Mouse (Mus musculus): ENCODE data around the gene Crcp. TPM values are rescaled to one million over a fixed set of nuclear protein-coding genes. Genes with fewer than 3 reads are reported as not detected.

The Crcp gene
- polyA plus RNA-seq, 1 experiment from 2014 or later: 30.8 TPM

DNA sequence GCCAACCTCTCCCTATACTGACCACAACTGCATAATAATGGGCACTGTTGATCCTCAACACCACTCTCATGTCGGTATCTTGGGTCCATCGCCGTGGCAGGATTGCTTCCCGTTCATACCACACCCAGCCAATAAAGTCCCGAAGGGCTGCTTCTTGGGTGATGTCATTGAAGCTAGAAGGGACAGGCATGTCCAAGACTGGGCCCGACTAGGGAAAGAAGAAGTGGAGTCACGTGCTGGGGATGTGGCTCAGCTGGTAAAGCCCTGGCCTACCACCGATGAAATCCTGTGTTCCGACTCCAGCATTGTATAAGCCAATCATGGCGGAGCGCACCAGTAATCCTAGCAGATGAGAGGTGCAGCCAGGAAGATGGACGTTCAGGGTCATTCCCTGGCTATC lies 28.4 kb upstream of the Crcp start:
- Histone ChIP-seq H3K9ac (ENCODE audit: low read depth, low read length) (no peak overlapping the region), H3K27ac (ENCODE audit: low read depth, low read length) (no peak overlapping the region), H3K4me1 (replicated peaks; ENCODE audit: control insufficient read depth, insufficient read depth, low read length) (peaks cover 13% of the 10 kb centered on the region), H3K27me3 (replicated peaks; ENCODE audit: control insufficient read depth, insufficient read depth, low read length) (no peaks in the 10 kb centered on the region), H3K36me3 (ENCODE audit: control insufficient read depth, insufficient read depth, low read length) (no peaks in the 10 kb centered on the region; the same call in 1 of the 2 replicates), H3K9me3 (ENCODE audit: control insufficient read depth, low read length) (peaks cover 7% of the 10 kb centered on the region; the same call in 1 of the 2 replicates), H3K4me2 (peak overlapping the region; percentile 85), H3K4me3 (ENCODE audit: low read depth, low read length) (no peak overlapping the region)
- DNase-seq (ENCODE audit: low spot score) (no peak), ATAC-seq (replicated peaks; ENCODE audit: low FRiP score) (no peak)
- whole genome bisulfite sequencing: 80% methylated on average over 12 of the region's 12 CpGs

DNA sequence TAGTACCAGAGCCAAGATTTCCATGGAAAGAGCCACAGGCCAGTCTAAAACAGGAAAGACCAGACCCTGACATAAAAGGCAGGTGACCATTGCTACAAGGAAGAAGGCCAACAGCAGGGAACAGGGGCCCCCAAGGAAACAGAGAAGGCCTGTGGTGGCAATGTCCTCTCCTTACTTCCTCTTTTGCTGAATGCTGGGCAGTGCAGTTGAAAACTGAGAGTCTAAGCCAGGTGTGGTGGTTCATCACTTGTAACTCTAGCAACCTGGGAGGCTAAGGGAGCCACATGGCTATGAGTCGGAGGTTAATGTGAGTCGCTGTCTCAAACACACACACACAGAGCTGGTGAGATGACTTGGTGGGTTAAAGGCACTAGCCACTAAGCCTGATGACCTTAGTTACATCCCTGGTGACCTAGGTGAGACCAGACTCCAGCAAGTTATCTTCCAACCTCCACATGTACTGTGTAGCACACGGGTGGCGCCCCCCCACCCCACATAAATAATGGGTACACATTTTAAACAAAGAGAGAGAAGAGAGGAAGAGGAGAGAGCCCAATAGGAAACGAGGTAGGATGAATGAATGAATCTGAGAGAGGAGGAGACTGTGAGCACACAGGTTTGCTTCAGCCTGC lies 27.6 kb upstream of the Crcp start:
- Histone ChIP-seq H3K9me3 (ENCODE audit: control insufficient read depth, low read length) (peaks cover 7% of the 10 kb centered on the region; the same call in 1 of the 2 replicates), H3K27ac (ENCODE audit: low read depth, low read length) (no peak overlapping the region), H3K36me3 (ENCODE audit: control insufficient read depth, insufficient read depth, low read length) (no peaks in the 10 kb centered on the region; the same call in 1 of the 2 replicates), H3K4me1 (replicated peaks; ENCODE audit: control insufficient read depth, insufficient read depth, low read length) (peaks cover 13% of the 10 kb centered on the region), H3K4me3 (ENCODE audit: low read depth, low read length) (peak overlapping the region; percentile 78), H3K4me2 (peak overlapping the region; percentile 85), H3K9ac (ENCODE audit: low read depth, low read length) (peak overlapping the region; percentile 89), H3K27me3 (replicated peaks; ENCODE audit: control insufficient read depth, insufficient read depth, low read length) (no peaks in the 10 kb centered on the region)
- WGBS: 28% methylated on average over 5 of the region's 5 CpGs
- no peak for DNase-seq (ENCODE audit: low spot score)
- no peak for ATAC-seq (replicated peaks; ENCODE audit: low FRiP score)

DNA sequence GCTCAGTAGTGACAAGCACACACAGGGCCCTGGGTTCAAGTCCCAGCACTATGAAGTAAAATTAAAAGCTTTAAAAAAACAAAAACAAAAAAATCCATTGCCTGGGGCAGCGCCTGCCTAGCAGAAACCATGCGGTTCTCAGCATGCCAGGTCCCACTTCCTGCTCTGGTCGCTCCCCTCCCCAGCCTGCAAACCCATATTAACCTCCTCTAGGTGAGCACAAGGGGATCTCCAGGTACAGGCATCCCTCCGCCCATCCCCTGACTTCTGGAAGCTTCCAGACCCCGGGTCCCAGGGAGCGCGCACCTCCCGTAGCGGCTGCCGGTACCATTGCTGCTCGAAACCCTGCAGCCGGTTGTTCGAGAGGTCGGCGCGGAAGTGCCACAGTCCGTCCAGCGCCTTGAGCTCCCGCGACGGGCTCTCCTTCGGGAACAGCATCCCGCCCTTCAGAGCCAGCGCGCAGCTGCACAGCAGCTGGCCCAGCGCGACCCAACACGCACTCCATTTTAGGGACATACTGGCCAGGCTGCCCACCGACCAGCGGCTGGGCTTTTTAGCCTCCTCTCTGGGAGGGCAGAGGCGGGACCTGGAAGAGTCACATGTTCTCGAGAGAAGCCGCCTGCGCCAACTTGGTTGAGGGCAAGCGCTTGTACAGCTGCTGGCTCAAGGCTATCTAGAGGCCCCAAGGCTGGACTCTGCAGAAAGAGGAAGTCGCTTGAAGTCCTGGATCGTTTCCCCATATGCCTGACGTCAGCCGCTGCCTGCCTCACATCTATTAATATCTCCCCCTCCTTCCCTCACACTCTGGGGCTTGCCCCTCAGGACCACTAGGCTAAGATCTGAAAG lies 26.6 kb upstream of the Crcp start, which contains the start of gene Gusb:
TSS of gene Gusb (minus strand) at position 749 of the 846 bp plus-strand sequence.
- Histone ChIP-seq H3K27me3 (replicated peaks; ENCODE audit: control insufficient read depth, insufficient read depth, low read length) (no peaks in the 10 kb centered on the region), H3K4me2 (peak within 1 kb of the TSS; percentile 85), H3K36me3 (ENCODE audit: control insufficient read depth, insufficient read depth, low read length) (no peaks in the 10 kb centered on the region; the same call in 1 of the 2 replicates), H3K27ac (ENCODE audit: low read depth, low read length) (peak within 1 kb of the TSS; percentile 80), H3K4me3 (ENCODE audit: low read depth, low read length) (peak within 1 kb of the TSS; percentile 78), H3K9ac (ENCODE audit: low read depth, low read length) (peak within 1 kb of the TSS; percentile 89), H3K4me1 (replicated peaks; ENCODE audit: control insufficient read depth, insufficient read depth, low read length) (peaks cover 13% of the 10 kb centered on the region), H3K9me3 (ENCODE audit: control insufficient read depth, low read length) (peaks cover 7% of the 10 kb centered on the region; the same call in 1 of the 2 replicates)
- WGBS: under 1% methylated on average over 39 of the region's 39 CpGs
- ATAC-seq (replicated peaks; ENCODE audit: low FRiP score) (peak; percentile 84), DNase-seq (ENCODE audit: low spot score) (peak; percentile 87)

DNA sequence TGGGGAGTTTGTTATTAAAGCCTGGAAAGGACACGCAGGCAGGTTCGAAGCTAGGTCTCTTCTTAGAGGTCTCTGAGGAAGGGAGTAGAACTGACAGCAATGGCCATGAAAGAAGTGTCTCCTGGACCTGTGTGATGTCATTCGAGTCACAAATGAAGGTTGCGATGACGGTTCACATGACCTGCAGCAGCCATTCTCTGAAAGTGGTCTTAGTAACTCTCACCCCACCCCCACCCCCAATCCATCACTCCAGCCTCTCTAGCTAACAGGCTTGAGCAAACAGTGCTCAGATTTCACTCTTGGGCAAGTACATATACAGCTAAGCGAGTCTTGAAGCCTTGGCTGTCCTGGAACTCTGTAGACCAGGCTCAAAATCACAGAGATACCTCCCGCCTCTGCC lies 25.9 kb upstream of the Crcp start:
- peak overlapping the region; percentile 78 for H3K4me3 ChIP-seq (ENCODE audit: low read depth, low read length)
- DNase-seq (ENCODE audit: low spot score) (no peak), ATAC-seq (replicated peaks; ENCODE audit: low FRiP score) (peak; percentile 26; the same call in 1 of the 2 replicates)
- peak overlapping the region; percentile 89 for H3K9ac ChIP-seq (ENCODE audit: low read depth, low read length)
- H3K4me1 ChIP-seq (replicated peaks; ENCODE audit: control insufficient read depth, insufficient read depth, low read length): peaks cover 13% of the 10 kb centered on the region
- H3K4me2 ChIP-seq: peak overlapping the region; percentile 85
- peaks cover 7% of the 10 kb centered on the region; the same call in 1 of the 2 replicates for H3K9me3 ChIP-seq (ENCODE audit: control insufficient read depth, low read length)
- H3K27ac ChIP-seq (ENCODE audit: low read depth, low read length): peak overlapping the region; percentile 80
- 51% methylated on average over 7 of the region's 7 CpGs for WGBS
- no peaks in the 10 kb centered on the region; the same call in 1 of the 2 replicates for H3K36me3 ChIP-seq (ENCODE audit: control insufficient read depth, insufficient read depth, low read length)
- no peaks in the 10 kb centered on the region for H3K27me3 ChIP-seq (replicated peaks; ENCODE audit: control insufficient read depth, insufficient read depth, low read length)

DNA sequence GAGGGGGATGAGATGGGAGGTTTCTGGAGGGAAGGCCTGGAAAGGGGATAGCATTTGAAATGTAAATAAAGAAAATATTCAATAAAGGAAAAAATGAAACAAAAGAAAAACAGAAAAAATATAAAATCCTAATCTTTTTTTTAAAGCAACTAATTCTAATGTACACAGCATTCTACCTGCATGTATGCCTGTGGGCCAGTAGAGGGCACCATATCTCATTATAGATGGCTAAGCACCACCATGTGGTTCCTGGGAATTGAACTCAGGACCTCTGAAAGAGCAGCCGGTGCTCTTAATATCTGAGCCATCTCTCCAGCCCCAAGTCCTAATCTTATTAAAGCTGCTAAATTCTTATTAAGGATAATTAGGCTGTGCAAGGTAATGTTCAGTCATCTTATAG lies 21.7 kb upstream of the Crcp start:
- WGBS: 78% methylated on average over 1 of the region's 1 CpGs

DNA sequence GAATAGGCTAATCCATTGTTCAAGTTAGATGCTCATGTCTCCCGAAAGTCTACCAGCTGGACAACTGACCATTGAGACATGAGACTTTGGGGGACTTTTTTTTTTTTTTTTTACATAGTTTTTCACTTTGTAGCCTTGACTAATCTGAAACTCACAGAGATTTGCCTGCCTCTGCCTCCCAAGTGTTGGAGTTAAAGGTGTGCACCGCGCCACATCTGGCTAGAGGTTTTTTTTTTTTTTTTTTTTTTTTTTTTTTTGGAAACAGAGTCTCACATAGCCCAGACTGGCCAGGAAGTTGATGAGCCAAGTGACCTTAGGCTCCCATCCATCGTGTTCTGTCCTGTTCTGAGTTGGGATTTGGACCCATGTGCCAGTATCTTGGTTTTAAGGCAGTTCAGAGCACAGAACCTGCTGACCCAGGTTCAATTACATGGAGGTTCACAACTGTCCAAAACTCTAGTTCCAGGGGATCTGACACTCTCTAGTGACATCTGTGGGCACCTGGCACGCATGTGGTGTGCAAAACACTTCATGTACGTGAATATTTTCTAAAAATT lies 21.0 kb upstream of the Crcp start:
- H3K9ac ChIP-seq (ENCODE audit: low read depth, low read length): no peak overlapping the region
- H3K27ac ChIP-seq (ENCODE audit: low read depth, low read length): no peak overlapping the region
- no peak overlapping the region for H3K4me3 ChIP-seq (ENCODE audit: low read depth, low read length)
- H3K4me2 ChIP-seq: no peak overlapping the region
- H3K9me3 ChIP-seq (ENCODE audit: control insufficient read depth, low read length): peaks cover 10% of the 10 kb centered on the region; the same call in 1 of the 2 replicates
- H3K36me3 ChIP-seq (ENCODE audit: control insufficient read depth, insufficient read depth, low read length): peaks cover 10% of the 10 kb centered on the region
- no peaks in the 10 kb centered on the region for H3K27me3 ChIP-seq (replicated peaks; ENCODE audit: control insufficient read depth, insufficient read depth, low read length)
- ATAC-seq (replicated peaks; ENCODE audit: low FRiP score): no peak
- WGBS: 77% methylated on average over 6 of the region's 6 CpGs
- no peak for DNase-seq (ENCODE audit: low spot score)
- H3K4me1 ChIP-seq (replicated peaks; ENCODE audit: control insufficient read depth, insufficient read depth, low read length): peaks cover 2% of the 10 kb centered on the region

More for the DNA sequence above, 21.7 kb upstream of the Crcp start:
- H3K27me3 ChIP-seq (replicated peaks; ENCODE audit: control insufficient read depth, insufficient read depth, low read length): no peaks in the 10 kb centered on the region
- H3K4me2 ChIP-seq: no peak overlapping the region
- peaks cover 5% of the 10 kb centered on the region for H3K4me1 ChIP-seq (replicated peaks; ENCODE audit: control insufficient read depth, insufficient read depth, low read length)
- H3K9me3 ChIP-seq (ENCODE audit: control insufficient read depth, low read length): peaks cover 10% of the 10 kb centered on the region; the same call in 1 of the 2 replicates
- ATAC-seq (replicated peaks; ENCODE audit: low FRiP score) (no peak), DNase-seq (ENCODE audit: low spot score) (no peak)
- no peak overlapping the region for H3K9ac ChIP-seq (ENCODE audit: low read depth, low read length)
- peaks cover 10% of the 10 kb centered on the region for H3K36me3 ChIP-seq (ENCODE audit: control insufficient read depth, insufficient read depth, low read length)
- H3K27ac ChIP-seq (ENCODE audit: low read depth, low read length): no peak overlapping the region
- H3K4me3 ChIP-seq (ENCODE audit: low read depth, low read length): no peak overlapping the region

DNA sequence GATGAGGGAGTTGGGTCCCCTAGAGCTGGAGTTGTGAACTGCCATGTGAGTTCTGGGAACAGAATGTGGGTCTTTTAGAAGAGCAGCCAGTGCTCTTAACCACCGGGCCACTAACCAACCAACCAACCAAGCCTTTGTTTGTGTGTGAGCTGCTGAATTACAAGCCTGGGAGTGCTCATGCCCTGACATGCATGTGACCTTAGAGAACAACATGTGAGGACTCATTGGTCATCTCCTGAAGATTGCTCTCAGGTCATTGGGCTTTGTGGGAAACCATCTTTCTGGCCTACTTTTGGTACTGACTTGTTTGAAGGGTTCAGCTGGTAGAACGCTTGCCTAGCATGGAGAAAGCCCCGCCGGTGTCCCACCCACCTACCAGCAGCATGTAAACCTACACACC lies 19.3 kb upstream of the Crcp start:
- H3K9ac ChIP-seq (ENCODE audit: low read depth, low read length): no peak overlapping the region
- H3K27me3 ChIP-seq (replicated peaks; ENCODE audit: control insufficient read depth, insufficient read depth, low read length): no peaks in the 10 kb centered on the region
- H3K27ac ChIP-seq (ENCODE audit: low read depth, low read length): no peak overlapping the region
- 92% methylated on average over 4 of the region's 4 CpGs for WGBS
- no peak overlapping the region for H3K4me3 ChIP-seq (ENCODE audit: low read depth, low read length)
- peaks cover 7% of the 10 kb centered on the region; the same call in 1 of the 2 replicates for H3K9me3 ChIP-seq (ENCODE audit: control insufficient read depth, low read length)
- ATAC-seq (replicated peaks; ENCODE audit: low FRiP score) (no peak), DNase-seq (ENCODE audit: low spot score) (no peak)
- no peaks in the 10 kb centered on the region; the same call in 1 of the 2 replicates for H3K4me1 ChIP-seq (replicated peaks; ENCODE audit: control insufficient read depth, insufficient read depth, low read length)
- peaks cover 14% of the 10 kb centered on the region for H3K36me3 ChIP-seq (ENCODE audit: control insufficient read depth, insufficient read depth, low read length)
- H3K4me2 ChIP-seq: no peak overlapping the region

DNA sequence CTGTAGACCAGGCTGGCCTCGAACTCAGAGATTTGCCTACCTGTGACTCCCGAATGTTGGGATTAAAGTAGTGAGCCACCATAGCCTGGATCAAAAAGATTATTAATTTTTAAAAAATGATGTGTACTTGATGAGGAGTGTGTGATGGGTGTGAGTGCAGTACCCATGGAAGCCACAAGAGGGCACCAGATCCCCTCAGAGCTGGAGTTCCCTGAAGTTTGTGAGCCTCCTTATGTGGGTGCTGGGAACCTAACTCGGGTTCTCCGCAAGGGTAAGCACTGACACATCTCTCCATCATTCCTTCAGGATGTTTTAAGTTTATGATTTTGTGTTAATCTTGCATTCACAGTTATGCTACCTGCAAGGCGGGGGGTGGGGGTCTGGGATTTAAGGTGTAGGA lies 18.1 kb upstream of the Crcp start:
- DNase-seq (ENCODE audit: low spot score) (no peak), ATAC-seq (replicated peaks; ENCODE audit: low FRiP score) (no peak)
- Histone ChIP-seq H3K27ac (ENCODE audit: low read depth, low read length) (no peak overlapping the region), H3K9ac (ENCODE audit: low read depth, low read length) (no peak overlapping the region), H3K9me3 (ENCODE audit: control insufficient read depth, low read length) (0 out of 2 replicates have a peak, but pooled peaks cover 3% of the 10 kb centered on the region), H3K27me3 (replicated peaks; ENCODE audit: control insufficient read depth, insufficient read depth, low read length) (no peaks in the 10 kb centered on the region), H3K36me3 (ENCODE audit: control insufficient read depth, insufficient read depth, low read length) (peaks cover 18% of the 10 kb centered on the region), H3K4me1 (replicated peaks; ENCODE audit: control insufficient read depth, insufficient read depth, low read length) (no peaks in the 10 kb centered on the region; the same call in 1 of the 2 replicates), H3K4me2 (no peak overlapping the region), H3K4me3 (ENCODE audit: low read depth, low read length) (no peak overlapping the region)
- WGBS: 89% methylated on average over 5 of the region's 5 CpGs

Measured in liver, embryonic 11.5 days (tissue).